Mouse (Mus musculus) right cerebral cortex, postnatal 36 days (tissue): ENCODE data around the gene Hmga1.

ENCODE experiments used
- DNase-seq, 2 experiments: peaks; one replicate each; pipeline ENCODE4 v3.0.0; 2022; ENCODE audit warnings: low spot score in 2 of 2, mixed read lengths in 1 of 2

Hmga1 gene

GRCm38 (mm10) chr17:27559596-27559995 is 3.3 kb downstream of the Hmga1 start:
- no peak for DNase-seq

GRCm38 (mm10) chr17:27560926-27561480 is 4.7 kb downstream of the Hmga1 start:
- DNase-seq = no peak

GRCm38 (mm10) chr17:27561809-27562526 is 5.7 kb downstream of the Hmga1 start:
- DNase-seq = peak; percentile 66 to 68

GRCm38 (mm10) chr17:27563771-27564244 is 7.5 kb downstream of the Hmga1 start:
- no peak for DNase-seq

GRCm38 (mm10) chr17:27564391-27565162 is 8.3 kb downstream of the Hmga1 start:
- no peak for DNase-seq

GRCm38 (mm10) chr17:27565163-27565941 is 9.1 kb downstream of the Hmga1 start, which contains the start of gene AI413582:
Gene AI413582, minus strand, starts transcription at chr17:27565756.
- DNase-seq = peak; percentile 92 to 93

GRCm38 (mm10) chr17:27565942-27566267 is 9.6 kb downstream of the Hmga1 start:
- no peak for DNase-seq

- DNase-seq = no peak
Measured at GRCm38 (mm10) chr17:27568228-27568627, 11.9 kb downstream of the Hmga1 start.

- DNase-seq = no peak
Measured at GRCm38 (mm10) chr17:27571315-27571714, 15.0 kb downstream of the Hmga1 start.

- no peak for DNase-seq
Measured at GRCm38 (mm10) chr17:27573772-27574320, 17.5 kb downstream of the Hmga1 start.

- peak in 1 of 2 experiments; percentile 61 for DNase-seq
Measured at GRCm38 (mm10) chr17:27574470-27575115, 18.3 kb downstream of the Hmga1 start.

- no peak for DNase-seq
Measured at GRCm38 (mm10) chr17:27575116-27575776, 18.9 kb downstream of the Hmga1 start.

GRCm38 (mm10) chr17:27576056-27576455 is 19.8 kb downstream of the Hmga1 start:
- no peak for DNase-seq

GRCm38 (mm10) chr17:27577468-27577867 is 21.2 kb downstream of the Hmga1 start:
- no peak for DNase-seq

- no peak for DNase-seq
Measured at GRCm38 (mm10) chr17:27578487-27578886, 22.2 kb downstream of the Hmga1 start.

- DNase-seq = no peak
Measured at GRCm38 (mm10) chr17:27579816-27580215, 23.5 kb downstream of the Hmga1 start.

- peak in 1 of 2 experiments; percentile 58 for DNase-seq
Measured at GRCm38 (mm10) chr17:27580392-27581068, 24.2 kb downstream of the Hmga1 start.

- no peak for DNase-seq
Measured at GRCm38 (mm10) chr17:27583185-27583894, 27.0 kb downstream of the Hmga1 start.

- DNase-seq = no peak
Measured at GRCm38 (mm10) chr17:27586661-27587060, 30.4 kb downstream of the Hmga1 start.
